Mouse (Mus musculus) CD4-positive naive resting alpha-beta T cell, adult 76 days (primary cell): Measurements from ENCODE around the gene Cmtm2a. TPM values are rescaled to one million over a fixed set of nuclear protein-coding genes. Genes with fewer than 3 reads are reported as not detected.

Source experiments
- total RNA-seq: library from RNA; stranded (reverse); gene quantifications from one replicate; pipeline ENCODE4 v1.2.4, GENCODE M21; 2023

Gene Cmtm2a
- total RNA-seq: not detected

GRCm38 (mm10) chr8:104293081-104293480 is at the start of gene Cmtm2a:
Cmtm2a (minus strand) TSS chr8:104293181.

GRCm38 (mm10) chr8:104339229-104339982 is 46.4 kb upstream of the Cmtm2a start, which contains the start of gene Cmtm3:
Cmtm3 (plus strand) TSS chr8:104339410.

GRCm38 (mm10) chr8:104321930-104322329 is 28.9 kb upstream of the Cmtm2a start, which contains the start of gene Cmtm2b:
Cmtm2b (plus strand) TSS chr8:104322230.

GRCm38 (mm10) chr8:104321267-104321666 is 28.3 kb upstream of the Cmtm2a start, which contains the start of gene Gm11020:
Gm11020 (plus strand) TSS chr8:104321567.

GRCm38 (mm10) chr8:104309441-104310155 is 16.6 kb upstream of the Cmtm2a start, which contains the start of the genes Gm45711 and Cmtm1:
Gm45711 (minus strand) TSS chr8:104310081.
Cmtm1 (minus strand) TSS chr8:104310145.

GRCm38 (mm10) chr8:104250439-104251367 is 42.3 kb downstream of the Cmtm2a start, which contains the start of gene Cklf:
Cklf (plus strand) TSS chr8:104250861.

GRCm38 (mm10) chr8:104248276-104248675 is 44.7 kb downstream of the Cmtm2a start, which contains the start of gene Tk2:
Tk2 (minus strand) TSS chr8:104248558.

Other genes starting within 250 kb of the Cmtm2a start
- gene Cdh5, start 191.6 kb downstream of the Cmtm2a start, total RNA-seq: 0.85 TPM
- gene Bean1, start 122.7 kb downstream of the Cmtm2a start, total RNA-seq: not detected
- 69.7 TPM for gene Tk2, start 44.6 kb downstream of the Cmtm2a start, total RNA-seq
- 46.7 TPM for gene Cklf, start 42.3 kb downstream of the Cmtm2a start, total RNA-seq
- not detected for gene Gm45711, start 16.9 kb upstream of the Cmtm2a start, total RNA-seq
- gene Cmtm1, start 17.0 kb upstream of the Cmtm2a start, total RNA-seq: not detected
- gene Gm11020, start 28.4 kb upstream of the Cmtm2a start, total RNA-seq: not detected
- gene Cmtm2b, start 29.0 kb upstream of the Cmtm2a start, total RNA-seq: not detected
- gene Cmtm3, start 46.2 kb upstream of the Cmtm2a start, total RNA-seq: 6.9 TPM
- gene Cmtm4, start 102.6 kb upstream of the Cmtm2a start, total RNA-seq: 4.6 TPM
- gene Dync1li2, start 149.9 kb upstream of the Cmtm2a start, total RNA-seq: 106 TPM
- 0.50 TPM for gene Terb1, start 216.7 kb upstream of the Cmtm2a start, total RNA-seq
- gene Nae1, start 241.5 kb upstream of the Cmtm2a start, total RNA-seq: 56.8 TPM
- gene Car7, start 241.5 kb upstream of the Cmtm2a start, total RNA-seq: 2.1 TPM